Comparison of ENCODE assay signal across 11 mouse cellular contexts in the genomic region with DNA sequence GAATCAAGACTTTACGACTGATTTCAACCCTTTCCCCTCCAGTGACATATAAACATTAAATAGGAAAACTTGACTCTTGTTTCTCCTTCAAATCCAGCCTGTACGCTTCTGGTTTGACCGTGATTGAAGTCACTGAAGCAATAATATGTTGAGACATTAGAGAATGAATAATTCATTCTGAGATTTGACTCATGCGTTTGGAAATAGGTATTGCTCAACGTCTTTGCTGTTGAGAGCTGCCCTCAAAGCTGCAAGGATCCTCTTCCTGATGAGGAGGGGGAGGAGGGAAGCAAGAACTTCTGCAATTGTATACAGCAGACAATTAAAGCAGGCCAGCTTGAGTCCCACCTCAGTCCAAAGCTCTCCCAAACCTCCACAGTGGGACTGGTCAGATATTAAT.
DNase-seq lines count a peak whose midpoint lies in the region; ATAC-seq and TF ChIP-seq lines count a peak whose summit lies in the region.
"Had no signal": no experiment of that assay in that cellular context is flagged by ENCODE, and none has a peak within 500 bp of the region (broad histone marks: within the 10 kb centered on the region; RNA-seq: fewer than 3 reads in every experiment).

No protein-coding gene starts in this region.

- 64% methylated on average over 5 of the region's 5 CpGs for WGBS in limb, embryonic 14.5 days
- 90% methylated on average over 5 of the region's 5 CpGs for WGBS in limb, embryonic 10.5 days
- 84% methylated on average over 5 of the region's 5 CpGs for WGBS in forebrain, embryonic 14.5 days

- ATAC-seq in limb, embryonic 14.5 days (ENCODE audit: low FRiP score, low read depth) = no peak
- peak; percentile 95 for ATAC-seq in neutrophil, adult 5-6 weeks (ENCODE audit: extremely low read depth, insufficient number of reproducible peaks, low FRiP score, poor library complexity, severe bottlenecking)
- ATAC-seq in forebrain, embryonic 14.5 days = no peak

- no peaks in the 10 kb centered on the region for H3K27me3 ChIP-seq in limb, embryonic 14.5 days (ENCODE audit: control insufficient read depth, insufficient read depth, low read length)
- H3K27me3 ChIP-seq in limb, embryonic 10.5 days (ENCODE audit: low read depth, poor library complexity, severe bottlenecking) = no peaks in the 10 kb centered on the region
- no peaks in the 10 kb centered on the region for H3K27me3 ChIP-seq in forebrain, embryonic 14.5 days (replicated peaks; ENCODE audit: control insufficient read depth, insufficient read depth, low read length)
- H3K27me3 ChIP-seq: liver, embryonic 13.5 days had no signal

- H3K36me3 ChIP-seq in limb, embryonic 14.5 days (ENCODE audit: control insufficient read depth, insufficient read depth, low read length) = no peaks in the 10 kb centered on the region
- peaks cover 9% of the 10 kb centered on the region; the same call in 1 of the 2 replicates for H3K36me3 ChIP-seq in limb, embryonic 10.5 days
- no peaks in the 10 kb centered on the region for H3K36me3 ChIP-seq in forebrain, embryonic 14.5 days (ENCODE audit: control insufficient read depth, insufficient read depth, low read length)

- H3K9me3 ChIP-seq in limb, embryonic 14.5 days (ENCODE audit: control insufficient read depth, low read length) = no peaks in the 10 kb centered on the region
- H3K9me3 ChIP-seq in limb, embryonic 10.5 days (replicated peaks) = no peaks in the 10 kb centered on the region
- no peaks in the 10 kb centered on the region for H3K9me3 ChIP-seq in forebrain, embryonic 14.5 days (replicated peaks; ENCODE audit: control insufficient read depth, low read length)
- H3K9me3 ChIP-seq: liver, embryonic 13.5 days had no signal

- no peak overlapping the region for H3K4me3 ChIP-seq in limb, embryonic 14.5 days (replicated peaks; ENCODE audit: low read length)
- H3K4me3 ChIP-seq in limb, embryonic 10.5 days = no peak overlapping the region
- no peak overlapping the region for H3K4me3 ChIP-seq in forebrain, embryonic 14.5 days (ENCODE audit: low read depth, low read length)
- H3K4me3 ChIP-seq: liver, embryonic 13.5 days had no signal

- H3K4me1 ChIP-seq in limb, embryonic 14.5 days (ENCODE audit: control insufficient read depth, insufficient read depth, low read length) = no peaks in the 10 kb centered on the region
- H3K4me1 ChIP-seq in limb, embryonic 10.5 days = peaks cover 3% of the 10 kb centered on the region; the same call in 1 of the 2 replicates
- no peaks in the 10 kb centered on the region for H3K4me1 ChIP-seq in forebrain, embryonic 14.5 days (ENCODE audit: control insufficient read depth, insufficient read depth, low read length)

- no peak for TF ChIP-seq POLR2A in limb, embryonic 14.5 days (IDR thresholded peaks at IDR 0.05; ENCODE audit: borderline replicate concordance, extremely low read depth, insufficient read depth, insufficient read length)

- H3K9ac ChIP-seq in limb, embryonic 14.5 days (ENCODE audit: low read depth, low read length, severe bottlenecking) = no peak overlapping the region
- H3K9ac ChIP-seq in forebrain, embryonic 14.5 days (ENCODE audit: low read length) = no peak overlapping the region
- H3K9ac ChIP-seq: forebrain, postnatal 0 days; liver, embryonic 13.5 days had no signal

- H3K4me2 ChIP-seq in limb, embryonic 14.5 days (replicated peaks; ENCODE audit: low read depth, low read length, severe bottlenecking) = no peak overlapping the region
- no peak overlapping the region for H3K4me2 ChIP-seq in forebrain, embryonic 14.5 days (ENCODE audit: low read length)
- H3K4me2 ChIP-seq: liver, embryonic 13.5 days had no signal

- H3K27ac ChIP-seq in limb, embryonic 14.5 days (replicated peaks; ENCODE audit: low read depth, low read length) = no peak overlapping the region
- H3K27ac ChIP-seq in limb, embryonic 10.5 days = no peak overlapping the region
- no peak overlapping the region for H3K27ac ChIP-seq in forebrain, embryonic 14.5 days (ENCODE audit: low read depth, low read length)
- H3K27ac ChIP-seq: liver, embryonic 13.5 days had no signal

- peak; percentile 56 for DNase-seq in adrenal gland, adult 2 months
- DNase-seq in adrenal gland, adult 8-10 months = no peak
- peak; percentile 10 for DNase-seq in limb, embryonic 14.5 days (ENCODE audit: low spot score)
- DNase-seq in limb, embryonic 10.5 days (ENCODE audit: low spot score) = no peak
- DNase-seq in gonadal fat pad, adult 2 months (ENCODE audit: low read depth) = peak; percentile 81
- no peak for DNase-seq in forebrain, embryonic 14.5 days (ENCODE audit: low spot score)
- no peak for DNase-seq in layer of hippocampus, adult 9-11 months
- DNase-seq: B cell, adult 2 months; liver, embryonic 13.5 days had no signal

Comparison
In these comparisons a context has a peak if more than half of its experiments do, and no peak if none do; other contexts are left out.
1. DNase-seq: peak in adrenal gland, adult 2 months (single experiment), limb, embryonic 14.5 days (single experiment) and gonadal fat pad, adult 2 months (single experiment); none in adrenal gland, adult 8-10 months (single experiment), limb, embryonic 10.5 days (single experiment), forebrain, embryonic 14.5 days (single experiment) and layer of hippocampus, adult 9-11 months (single experiment).